Mouse (Mus musculus) forelimb bud, embryonic 11.5 days (tissue): ENCODE measurements around the gene Ppp1r12a.

Experiments used
- DNase-seq: peaks from one replicate; pipeline ENCODE4 v3.0.0-alpha.2; 2012; ENCODE audit warnings: low read depth, low spot score

The Ppp1r12a gene

GRCm38 (mm10) chr10:108162297-108163020 is 466 bp downstream of the Ppp1r12a start:
- DNase-seq: no peak

- no peak for DNase-seq
Observed at GRCm38 (mm10) chr10:108163021-108163410, 1.0 kb downstream of the Ppp1r12a start.

- no peak for DNase-seq
Observed at GRCm38 (mm10) chr10:108163451-108163850, 1.5 kb downstream of the Ppp1r12a start.

- no peak for DNase-seq
Observed at GRCm38 (mm10) chr10:108167823-108168222, 5.8 kb downstream of the Ppp1r12a start.

GRCm38 (mm10) chr10:108170818-108171217 is 8.8 kb downstream of the Ppp1r12a start:
- DNase-seq: no peak

GRCm38 (mm10) chr10:108171637-108172036 is 9.6 kb downstream of the Ppp1r12a start:
- no peak for DNase-seq

GRCm38 (mm10) chr10:108172817-108173563 is 11.0 kb downstream of the Ppp1r12a start:
- DNase-seq: no peak

- DNase-seq: no peak
Observed at GRCm38 (mm10) chr10:108174107-108174506, 12.1 kb downstream of the Ppp1r12a start.

GRCm38 (mm10) chr10:108175885-108176284 is 13.9 kb downstream of the Ppp1r12a start:
- DNase-seq: no peak

GRCm38 (mm10) chr10:108178285-108178848 is 16.4 kb downstream of the Ppp1r12a start:
- DNase-seq: no peak

- DNase-seq: no peak
Observed at GRCm38 (mm10) chr10:108179404-108179803, 17.4 kb downstream of the Ppp1r12a start.

GRCm38 (mm10) chr10:108180313-108180712 is 18.3 kb downstream of the Ppp1r12a start:
- DNase-seq: no peak

GRCm38 (mm10) chr10:108181893-108182292 is 19.9 kb downstream of the Ppp1r12a start:
- DNase-seq: no peak

- no peak for DNase-seq
Observed at GRCm38 (mm10) chr10:108182386-108182785, 20.4 kb downstream of the Ppp1r12a start.

GRCm38 (mm10) chr10:108184763-108185162 is 22.8 kb downstream of the Ppp1r12a start:
- DNase-seq: no peak

GRCm38 (mm10) chr10:108185265-108185664 is 23.3 kb downstream of the Ppp1r12a start:
- no peak for DNase-seq

GRCm38 (mm10) chr10:108189303-108189702 is 27.3 kb downstream of the Ppp1r12a start:
- no peak for DNase-seq

GRCm38 (mm10) chr10:108189986-108190385 is 28.0 kb downstream of the Ppp1r12a start:
- DNase-seq: no peak

- DNase-seq: no peak
Observed at GRCm38 (mm10) chr10:108190626-108191025, 28.6 kb downstream of the Ppp1r12a start.

GRCm38 (mm10) chr10:108191381-108191787 is 29.4 kb downstream of the Ppp1r12a start:
- no peak for DNase-seq

- DNase-seq: no peak
Observed at GRCm38 (mm10) chr10:108192306-108192705, 30.3 kb downstream of the Ppp1r12a start.

GRCm38 (mm10) chr10:108196124-108196523 is 34.1 kb downstream of the Ppp1r12a start:
- DNase-seq: no peak

- no peak for DNase-seq
Observed at GRCm38 (mm10) chr10:108197498-108197897, 35.5 kb downstream of the Ppp1r12a start.
